Mouse (Mus musculus) adrenal gland, postnatal 4 days (tissue): ENCODE measurements around the gene Renbp. TPM values are rescaled to one million over a fixed set of nuclear protein-coding genes. Genes with fewer than 3 reads are reported as not detected.

Experiments used
- DNase-seq, 2 experiments: peaks; one replicate each; pipeline ENCODE4 v3.0.0; 2021 to 2022; ENCODE audit warnings: low spot score in 2 of 2, mixed read lengths in 2 of 2
- total RNA-seq, 2 experiments: library from RNA; stranded (reverse); gene quantifications; 2 replicates each; pipeline ENCODE4 v1.2.3; 2021

Renbp gene
- total RNA-seq, 2 experiments from 2014 or later: 30.4 to 30.8 TPM

- peak; percentile 56 to 71 for DNase-seq
Observed at GRCm38 (mm10) chrX:73921823-73922549, 8.7 kb downstream of the Renbp start, which contains the start of the genes Arhgap4 and Naa10. TSS of gene Arhgap4 (minus strand) at chrX:73921870. TSS of gene Naa10 (minus strand) at chrX:73921944.

DNA sequence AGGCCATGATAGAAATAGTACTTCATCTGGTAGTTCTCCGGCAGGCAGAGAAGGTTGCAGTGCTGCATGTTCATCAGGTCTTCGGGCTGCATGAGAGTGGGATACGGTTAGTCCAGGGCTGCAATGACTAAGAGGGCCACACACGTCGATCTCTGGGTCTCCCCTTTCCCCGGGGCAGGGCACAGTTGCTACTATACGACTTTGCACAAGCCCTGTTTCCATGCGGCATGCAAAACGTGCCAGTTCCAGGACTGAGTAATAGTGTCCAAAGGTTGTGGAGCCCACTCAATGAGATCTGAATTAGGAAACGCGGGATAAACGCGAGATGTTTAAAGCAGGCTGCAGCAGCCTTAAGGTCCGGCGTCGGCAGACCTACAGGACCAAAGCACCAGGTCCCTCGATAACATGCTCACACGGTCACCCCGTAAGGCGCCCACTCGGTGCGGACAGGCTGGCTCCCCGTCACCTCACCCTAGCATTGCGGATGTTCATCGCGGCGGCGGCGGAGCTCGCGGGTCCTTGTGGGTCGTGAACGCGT lies 9.3 kb downstream of the Renbp start:
- DNase-seq: no peak

DNA sequence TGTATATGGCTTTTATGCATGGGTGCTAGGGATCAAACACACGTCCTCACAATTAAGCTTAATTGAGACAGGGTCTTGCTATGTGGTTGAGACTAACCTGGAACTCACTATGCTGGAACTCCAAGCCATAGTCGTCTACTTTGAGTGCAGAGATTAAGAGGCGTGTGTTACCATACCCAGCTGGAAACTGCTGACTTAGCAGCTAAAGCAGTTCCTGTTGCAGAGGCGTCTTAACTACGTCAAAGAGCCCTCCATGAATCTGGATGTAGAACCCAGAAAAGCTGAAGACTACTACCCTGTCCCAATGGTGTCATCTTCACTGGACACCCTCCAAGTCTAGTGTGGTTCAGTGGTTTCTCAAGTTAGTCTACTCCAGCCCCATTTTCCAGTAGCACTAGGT lies 12.0 kb downstream of the Renbp start:
- no peak for DNase-seq

DNA sequence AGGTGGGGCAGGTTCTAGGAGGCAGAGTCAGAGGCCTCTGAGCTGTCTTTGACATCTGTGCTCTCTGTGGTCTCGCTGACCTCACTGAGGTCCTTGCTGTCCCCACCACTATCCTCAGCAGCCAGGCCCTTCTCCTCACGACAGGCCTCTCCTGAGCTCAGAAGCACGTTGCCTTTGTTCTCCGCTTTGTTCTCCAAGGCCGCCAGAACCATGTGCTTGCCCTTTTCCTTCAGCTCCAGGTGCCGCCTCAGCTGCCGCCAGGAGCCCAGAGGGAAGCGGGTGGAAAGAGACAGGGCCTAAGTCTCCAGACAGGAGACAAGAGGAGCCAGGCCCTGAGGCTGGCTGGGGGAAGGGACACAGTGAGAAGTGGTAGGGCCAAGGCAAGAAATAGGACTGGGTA lies 13.7 kb downstream of the Renbp start:
- no peak for DNase-seq

GRCm38 (mm10) chrX:73914827-73915703 lies 15.6 kb downstream of the Renbp start:
- peak; percentile 31 to 64 for DNase-seq

- no peak for DNase-seq
Observed at GRCm38 (mm10) chrX:73911588-73911987, 19.1 kb downstream of the Renbp start.

DNA sequence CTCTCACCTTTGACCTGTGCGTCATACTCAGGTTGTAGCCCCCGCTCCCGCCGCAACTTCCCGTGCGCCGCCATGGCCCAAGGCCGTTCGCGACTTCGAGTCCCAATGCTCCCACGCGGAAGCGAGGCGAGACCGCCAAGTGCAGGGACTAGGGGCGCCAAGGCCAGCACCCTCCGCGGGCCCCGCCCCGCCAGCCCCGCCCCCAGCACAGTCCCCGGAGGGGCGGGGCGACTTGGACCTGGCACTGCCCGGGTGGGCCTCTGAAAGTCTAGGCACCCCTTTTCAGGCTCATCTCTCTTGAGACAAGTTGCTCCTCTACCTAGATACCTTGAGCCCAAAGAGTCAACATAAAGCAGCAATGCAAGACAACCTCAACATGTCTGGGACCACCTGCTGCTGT lies 19.5 kb downstream of the Renbp start:
- no peak for DNase-seq

- no peak for DNase-seq
Observed at GRCm38 (mm10) chrX:73910451-73910850, 20.2 kb downstream of the Renbp start.

- no peak for DNase-seq
Observed at GRCm38 (mm10) chrX:73910049-73910448, 20.6 kb downstream of the Renbp start.

- no peak for DNase-seq
Observed at GRCm38 (mm10) chrX:73897959-73898358, 32.7 kb downstream of the Renbp start.

DNA sequence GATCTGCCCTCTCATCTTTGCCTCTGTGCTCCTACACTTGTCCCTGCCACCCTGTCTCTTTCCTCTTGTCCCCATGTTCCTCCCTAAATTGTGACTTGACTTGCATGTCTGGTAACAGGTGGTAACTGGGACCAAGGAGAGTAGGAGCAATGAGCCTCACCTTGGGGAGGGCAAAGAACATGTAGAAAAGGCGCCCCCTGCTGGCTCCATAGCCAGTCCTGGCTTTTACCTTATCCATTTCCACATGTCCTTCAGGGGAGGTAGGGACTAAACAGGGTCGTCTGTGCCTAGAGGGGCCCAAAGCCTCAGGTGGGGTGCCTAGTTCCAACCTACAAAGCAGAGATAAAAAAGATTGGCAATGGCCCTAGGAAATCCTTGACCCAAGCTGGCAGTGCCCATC lies 34.9 kb downstream of the Renbp start, which contains the start of gene L1cam:
L1cam (minus strand) TSS at position 387 of the 400 bp plus-strand sequence.
- no peak for DNase-seq

GRCm38 (mm10) chrX:73892833-73893232 lies 37.8 kb downstream of the Renbp start:
- DNase-seq: no peak

- no peak for DNase-seq
Observed at GRCm38 (mm10) chrX:73891551-73892152, 39.0 kb downstream of the Renbp start, which contains the start of gene Avpr2. TSS of gene Avpr2 (plus strand) at chrX:73892102.

- no peak for DNase-seq
Observed at GRCm38 (mm10) chrX:73881463-73881862, 49.2 kb downstream of the Renbp start.

DNA sequence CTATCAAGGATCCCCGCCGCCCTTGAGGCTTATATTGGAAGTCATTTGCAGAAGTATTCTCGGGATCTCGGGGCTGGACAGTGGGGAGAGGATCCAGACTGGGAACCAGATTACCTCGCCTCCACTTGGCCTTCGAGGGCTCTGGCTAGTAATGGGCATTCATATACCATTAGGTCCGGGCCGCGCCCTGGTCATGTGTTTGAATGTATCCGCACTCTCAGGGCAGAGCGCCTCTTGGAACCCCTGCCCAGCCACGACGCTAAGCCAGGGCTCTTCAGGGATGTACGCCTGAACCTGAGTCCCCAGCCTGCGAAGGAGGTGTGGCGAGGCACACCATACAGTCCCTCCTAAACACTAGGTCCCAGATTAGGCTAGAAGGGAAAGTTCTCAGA lies 49.6 kb downstream of the Renbp start:
- no peak for DNase-seq

GRCm38 (mm10) chrX:73880194-73881035 lies 50.2 kb downstream of the Renbp start:
- no peak for DNase-seq

GRCm38 (mm10) chrX:73877014-73877413 lies 53.6 kb downstream of the Renbp start:
- no peak for DNase-seq

- no peak for DNase-seq
Observed at GRCm38 (mm10) chrX:73875881-73876280, 54.8 kb downstream of the Renbp start.
